Mouse (Mus musculus) forebrain, embryonic 15.5 days (tissue): Measurements from ENCODE around the gene Gm43552. TPM values are rescaled to one million over a fixed set of nuclear protein-coding genes. Genes with fewer than 3 reads are reported as not detected.

Source experiments
- ATAC-seq: fragments of 200-750 bp; cut with Nextera tagmentation; replicated peaks from 2 replicates; pipeline ENCODE4 v1.8.0; 2017; ENCODE audit warnings: mild to moderate bottlenecking, moderate TSS enrichment, moderate library complexity
- H3K27ac ChIP-seq: fragments of 300-500 bp; sonication (generic); replicated peaks from 2 replicates; pipeline ENCODE4 v1.5.1; 2015; ENCODE audit warnings: mild to moderate bottlenecking, inconsistent platforms
- H3K27me3 ChIP-seq: fragments of 300-500 bp; sonication (generic); 2 replicates; pipeline ENCODE4 v1.6.1; 2015; ENCODE audit warnings: inconsistent platforms
- H3K36me3 ChIP-seq: fragments of 300-500 bp; sonication (generic); 2 replicates; pipeline ENCODE4 v1.6.1; 2015; ENCODE audit warnings: mild to moderate bottlenecking, inconsistent platforms
- H3K4me1 ChIP-seq: fragments of 300-500 bp; sonication (generic); 2 replicates; pipeline ENCODE4 v1.6.1; 2015; ENCODE audit warnings: inconsistent platforms
- H3K4me2 ChIP-seq: fragments of 300-500 bp; sonication (generic); replicated peaks from 2 replicates; pipeline ENCODE4 v1.6.1; 2015; ENCODE audit warnings: mild to moderate bottlenecking, inconsistent platforms
- H3K4me3 ChIP-seq: fragments of 300-500 bp; sonication (generic); 2 replicates; pipeline ENCODE4 v1.5.1; 2015; ENCODE audit warnings: mild to moderate bottlenecking, inconsistent platforms
- H3K9ac ChIP-seq: fragments of 300-500 bp; sonication (generic); replicated peaks from 2 replicates; pipeline ENCODE4 v1.6.1; 2015; ENCODE audit warnings: mild to moderate bottlenecking, inconsistent platforms
- H3K9me3 ChIP-seq: fragments of 300-500 bp; sonication (generic); 2 replicates; pipeline ENCODE4 v1.6.1; 2016; ENCODE audit warnings: inconsistent platforms
- WGBS: fragments of 180-500 bp; shearing (Covaris S2); methylation state at CpG from one replicate; pipeline ENCODE4 v1.1.7; 2015; ENCODE audit warnings: mixed read lengths; 5-methylcytosine and 5-hydroxymethylcytosine counted together
- polyA plus RNA-seq: library from polyadenylated mRNA; unstranded; fragments of >200 nt; fragmentation: Nextera tagmentation; extraction: Ambion mirVana; gene quantifications from 2 replicates; pipeline ENCODE4 v1.2.1, GENCODE M21; 2015

Gene Gm43552
- polyA plus RNA-seq, 1 experiment from 2014 or later, result not detected

GRCm38 (mm10) chr5:65390648-65391644 is 101.7 kb downstream of the Gm43552 start, which contains the start of the genes Rpl9 and Lias:
Gene Rpl9 (minus strand): TSS chr5:65391444.
Gene Lias (plus strand): TSS chr5:65391497.
- peak; percentile 98 for ATAC-seq
- H3K27me3 ChIP-seq, result no peaks in the 10 kb centered on the region
- WGBS, result under 1% methylated on average over 83 of the region's 83 CpGs

GRCm38 (mm10) chr5:65387008-65387867 is 105.4 kb downstream of the Gm43552 start:
- Histone ChIP-seq H3K4me2 (no peak overlapping the region), H3K27ac (no peak overlapping the region), H3K4me3 (no peak overlapping the region), H3K9ac (no peak overlapping the region), H3K9me3 (no peaks in the 10 kb centered on the region), H3K27me3 (no peaks in the 10 kb centered on the region), H3K4me1 (peaks cover 24% of the 10 kb centered on the region), H3K36me3 (peaks cover 48% of the 10 kb centered on the region)
- WGBS, result 82% methylated on average over 6 of the region's 6 CpGs
- no peak for ATAC-seq

More at GRCm38 (mm10) chr5:65390648-65391644, 101.7 kb downstream of the Gm43552 start, which contains the start of the genes Rpl9 and Lias:
- H3K4me3 ChIP-seq, result peak within 1 kb of the TSS; percentile 92
- peak within 1 kb of the TSS; percentile 98 for H3K9ac ChIP-seq
- H3K36me3 ChIP-seq, result peaks cover 49% of the 10 kb centered on the region
- H3K9me3 ChIP-seq, result no peaks in the 10 kb centered on the region
- H3K4me1 ChIP-seq, result peaks cover 32% of the 10 kb centered on the region
- H3K4me2 ChIP-seq, result peak within 1 kb of the TSS; percentile 76
- peak within 1 kb of the TSS; percentile 94 for H3K27ac ChIP-seq

- no peak overlapping the region for H3K4me3 ChIP-seq
- H3K4me2 ChIP-seq, result no peak overlapping the region
- 71% methylated on average over 2 of the region's 2 CpGs for WGBS
- no peak overlapping the region for H3K27ac ChIP-seq
- peaks cover 48% of the 10 kb centered on the region for H3K36me3 ChIP-seq
- no peak overlapping the region for H3K9ac ChIP-seq
- no peaks in the 10 kb centered on the region for H3K27me3 ChIP-seq
- ATAC-seq, result no peak
- peaks cover 18% of the 10 kb centered on the region for H3K4me1 ChIP-seq
- H3K9me3 ChIP-seq, result no peaks in the 10 kb centered on the region
Observed at GRCm38 (mm10) chr5:65385704-65386103, 106.9 kb downstream of the Gm43552 start.

Other genes starting within 250 kb of the Gm43552 start
- gene Rfc1, start 157.2 kb downstream of the Gm43552 start, polyA plus RNA-seq, result 44.2 and 46.5 TPM in 2 replicates
- gene Klb, start 144.5 kb downstream of the Gm43552 start, polyA plus RNA-seq, result 0.08 TPM in 1 of 2 replicates, not detected in the other
- gene Rpl9, start 101.4 kb downstream of the Gm43552 start, polyA plus RNA-seq, result 635 and 693 TPM in 2 replicates
- gene Lias, start 101.3 kb downstream of the Gm43552 start, polyA plus RNA-seq, result 62.5 and 69.0 TPM in 2 replicates
- gene Ugdh, start 56.9 kb downstream of the Gm43552 start, polyA plus RNA-seq, result 60.4 and 60.7 TPM in 2 replicates
- 190 and 195 TPM in 2 replicates for gene Smim14, start 44.4 kb upstream of the Gm43552 start, polyA plus RNA-seq
- gene Ube2k, start 44.4 kb upstream of the Gm43552 start, polyA plus RNA-seq, result 195 and 199 TPM in 2 replicates
- 59.8 and 68.3 TPM in 2 replicates for gene Pds5a, start 205.4 kb upstream of the Gm43552 start, polyA plus RNA-seq